11 mouse cellular contexts compared by ENCODE assay signal in the genomic region with DNA sequence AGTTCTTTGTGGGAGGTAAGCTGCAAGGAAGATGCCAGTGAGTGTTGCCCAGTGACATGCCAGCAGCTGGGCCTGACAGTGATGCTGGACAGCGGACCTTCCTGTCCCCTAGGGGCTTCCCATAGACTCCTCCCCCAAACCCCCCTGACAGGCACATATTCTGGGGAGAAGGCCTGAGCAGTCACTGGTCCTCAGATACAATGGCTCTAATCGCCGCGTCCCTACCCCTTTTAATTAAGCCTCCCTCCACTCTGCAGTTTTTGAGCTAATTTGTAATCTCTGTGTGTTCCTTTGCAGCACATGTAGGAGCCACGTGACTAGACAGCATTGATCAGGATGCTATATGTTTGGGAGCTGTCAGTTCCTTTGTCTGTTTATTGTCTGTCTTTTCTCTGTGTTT. TPM values are rescaled to one million over a fixed set of nuclear protein-coding genes. Genes with fewer than 3 reads are reported as not detected.
DNase-seq lines count a peak whose midpoint lies in the region; ATAC-seq and TF ChIP-seq lines count a peak whose summit lies in the region.
"Had no signal": no experiment of that assay in that cellular context is flagged by ENCODE, and none has a peak within 500 bp of the region (broad histone marks: within the 10 kb centered on the region; RNA-seq: fewer than 3 reads in every experiment).

No protein-coding gene starts in this region.

- peaks cover 83% of the 10 kb centered on the region for H3K4me1 ChIP-seq in hindbrain, embryonic 10.5 days (replicated peaks)
- peaks cover 58% of the 10 kb centered on the region for H3K4me1 ChIP-seq in midbrain, embryonic 15.5 days

- no peaks in the 10 kb centered on the region for H3K27me3 ChIP-seq in hindbrain, embryonic 10.5 days (ENCODE audit: insufficient read depth, poor library complexity, severe bottlenecking)
- no peaks in the 10 kb centered on the region for H3K27me3 ChIP-seq in midbrain, embryonic 15.5 days (replicated peaks)
- H3K27me3 ChIP-seq: limb, embryonic 15.5 days had no signal

- no peak overlapping the region for H3K9ac ChIP-seq in midbrain, embryonic 15.5 days
- H3K9ac ChIP-seq: limb, embryonic 15.5 days had no signal

- TF ChIP-seq CTCF in brain, embryonic 14.5 days (IDR thresholded peaks at IDR 0.05; ENCODE audit: borderline replicate concordance, extremely low read depth, insufficient read depth, insufficient read length) = no peak

- H3K4me2 ChIP-seq in midbrain, embryonic 15.5 days = peak overlapping the region; percentile 21; the same call in 1 of the 2 replicates
- H3K4me2 ChIP-seq: limb, embryonic 15.5 days had no signal

- H3K4me3 ChIP-seq in hindbrain, embryonic 10.5 days = no peak overlapping the region; the same call in 1 of the 2 replicates
- no peak overlapping the region for H3K4me3 ChIP-seq in midbrain, embryonic 15.5 days
- H3K4me3 ChIP-seq: heart, adult 2 months; limb, embryonic 15.5 days had no signal

- peak overlapping the region; percentile 77 for H3K27ac ChIP-seq in hindbrain, embryonic 10.5 days
- peak overlapping the region; percentile 77 for H3K27ac ChIP-seq in midbrain, embryonic 15.5 days
- H3K27ac ChIP-seq: heart, adult 2 months; limb, embryonic 15.5 days had no signal

- no peak for TF ChIP-seq POLR2A in brain, embryonic 14.5 days (IDR thresholded peaks at IDR 0.05; ENCODE audit: borderline replicate concordance, extremely low read depth, insufficient read depth, insufficient read length, poor library complexity, severe bottlenecking)

- no peaks in the 10 kb centered on the region for H3K9me3 ChIP-seq in hindbrain, embryonic 10.5 days
- H3K9me3 ChIP-seq in midbrain, embryonic 15.5 days = no peaks in the 10 kb centered on the region
- H3K9me3 ChIP-seq: limb, embryonic 15.5 days had no signal

- peak; percentile 67 for ATAC-seq in midbrain, embryonic 15.5 days (replicated peaks)
- ATAC-seq in granulocyte monocyte progenitor cell, adult 5-6 weeks (replicated peaks; ENCODE audit: poor library complexity, severe bottlenecking) = no peak

- 29% methylated on average over 5 of the region's 5 CpGs for WGBS in hindbrain, embryonic 10.5 days
- WGBS in midbrain, embryonic 15.5 days = 8% methylated on average over 5 of the region's 5 CpGs

- H3K36me3 ChIP-seq in hindbrain, embryonic 10.5 days = no peaks in the 10 kb centered on the region
- no peaks in the 10 kb centered on the region for H3K36me3 ChIP-seq in midbrain, embryonic 15.5 days (replicated peaks)
- H3K36me3 ChIP-seq: limb, embryonic 15.5 days had no signal

- DNase-seq in brain, embryonic 14.5 days (ENCODE audit: low read depth) = peak; percentile 77
- peak; percentile 73 for DNase-seq in embryo, embryonic 10.5 days (ENCODE audit: low spot score)
- peak; percentile 71 for DNase-seq in hindbrain, embryonic 10.5 days (ENCODE audit: low spot score)
- DNase-seq in urinary bladder, postnatal 14 days (ENCODE audit: low spot score) = no peak
- no peak for DNase-seq in ovary, adult 18-20 months (ENCODE audit: low spot score)
- DNase-seq: heart, adult 2 months; kidney, adult 2 months; lung, postnatal 14 days had no signal

RNA-seq across cellular contexts. Expression of a gene that starts 41.6 kb away (rescaled TPM):
- polyA plus RNA-seq in brain, embryonic 14.5 days (2012; rRNA removed) = 62.2 and 82.6 TPM in 2 replicates
- polyA plus RNA-seq in hindbrain, embryonic 10.5 days (2016; fragmentation: Nextera tagmentation; extraction: Ambion mirVana) = 50.7 and 55.5 TPM in 2 replicates
- polyA plus RNA-seq in midbrain, embryonic 15.5 days (2015; fragmentation: Nextera tagmentation; extraction: Ambion mirVana) = 63.5 and 68.6 TPM in 2 replicates
- total RNA-seq in granulocyte monocyte progenitor cell, adult 5-6 weeks (2014; fragmentation: Nextera tagmentation) = 9.3 and 10.7 TPM in 2 replicates
- total RNA-seq in granulocyte monocyte progenitor cell, adult 5-6 weeks (2017) = 5.0 and 7.0 TPM in 2 replicates

RNA-seq across cellular contexts. Expression of a gene that starts 41.9 kb away (rescaled TPM):
- polyA plus RNA-seq in brain, embryonic 14.5 days (2012; rRNA removed) = 72.1 and 92.2 TPM in 2 replicates
- polyA plus RNA-seq in hindbrain, embryonic 10.5 days (2016; fragmentation: Nextera tagmentation; extraction: Ambion mirVana) = 65.1 and 71.6 TPM in 2 replicates
- 115 and 127 TPM in 2 replicates for polyA plus RNA-seq in midbrain, embryonic 15.5 days (2015; fragmentation: Nextera tagmentation; extraction: Ambion mirVana)
- total RNA-seq in granulocyte monocyte progenitor cell, adult 5-6 weeks (2014; fragmentation: Nextera tagmentation) = 43.5 and 55.5 TPM in 2 replicates
- total RNA-seq in granulocyte monocyte progenitor cell, adult 5-6 weeks (2017) = 65.5 and 85.7 TPM in 2 replicates

Comparison
In these comparisons a context has a peak if more than half of its experiments do, and no peak if none do; other contexts are left out.
1. DNase-seq: peak in brain, embryonic 14.5 days (single experiment), embryo, embryonic 10.5 days (single experiment) and hindbrain, embryonic 10.5 days (single experiment); none in urinary bladder, postnatal 14 days (single experiment) and ovary, adult 18-20 months (single experiment).